Mouse (Mus musculus) kidney, adult 2 months (tissue): ENCODE measurements around the gene St3gal2.

Source experiments
- CTCF ChIP-seq: fragments of 200-500 bp; conservative IDR thresholded peaks from 2 replicates; pipeline ENCODE4 v1.5.1; 2011; ENCODE audit warnings: low read depth, mild to moderate bottlenecking, control low read depth, low read length, moderate library complexity, mixed read lengths; ENCODE audit not compliant: insufficient read depth, insufficient read length
- POLR2A ChIP-seq: fragments of 200-500 bp; IDR thresholded peaks from one replicate; pipeline ENCODE4 v1.6.1; 2011; ENCODE audit warnings: low read depth, low read length, control low read depth

GRCm38 (mm10) chr8:110996641-110997430 lies 77.1 kb downstream of the St3gal2 start:
- TF ChIP-seq POLR2A (no peak), CTCF (no peak)
